Mouse (Mus musculus) left cerebral cortex, adult 2 months (tissue): ENCODE measurements around the gene Slc15a4. TPM values are rescaled to one million over a fixed set of nuclear protein-coding genes. Genes with fewer than 3 reads are reported as not detected.

ENCODE experiments used
- DNase-seq, 2 experiments: peaks; one replicate each; pipeline ENCODE4 v3.0.0; 2021 to 2022; ENCODE audit warnings: low spot score in 2 of 2, mixed read lengths in 1 of 2; ENCODE audit errors: extremely low spot score in 1 of 2
- H3K27ac ChIP-seq: fragments of 200-600 bp; 2 replicates; pipeline ENCODE4 v1.8.1; 2022
- H3K4me3 ChIP-seq: fragments of 200-600 bp; 2 replicates; pipeline ENCODE4 v1.8.1; 2022
- CTCF ChIP-seq: fragments of 200-600 bp; IDR thresholded peaks from 2 replicates; pipeline ENCODE4 v1.8.1; 2022; ENCODE audit warnings: antibody characterized with exemption, mild to moderate bottlenecking, moderate library complexity
- intact Hi-C: fragments of 180-260 bp; cut with DNase I; formaldehyde crosslinking; loops from one replicate; pipeline ENCODE4 v1.15.1; 2025
- total RNA-seq, 2 experiments: library from RNA; stranded (reverse); gene quantifications; 2 replicates each; pipeline ENCODE4 v1.2.3; 2021

Slc15a4 gene
- total RNA-seq, 2 experiments from 2014 or later, result 23.6 to 27.8 TPM

DNA sequence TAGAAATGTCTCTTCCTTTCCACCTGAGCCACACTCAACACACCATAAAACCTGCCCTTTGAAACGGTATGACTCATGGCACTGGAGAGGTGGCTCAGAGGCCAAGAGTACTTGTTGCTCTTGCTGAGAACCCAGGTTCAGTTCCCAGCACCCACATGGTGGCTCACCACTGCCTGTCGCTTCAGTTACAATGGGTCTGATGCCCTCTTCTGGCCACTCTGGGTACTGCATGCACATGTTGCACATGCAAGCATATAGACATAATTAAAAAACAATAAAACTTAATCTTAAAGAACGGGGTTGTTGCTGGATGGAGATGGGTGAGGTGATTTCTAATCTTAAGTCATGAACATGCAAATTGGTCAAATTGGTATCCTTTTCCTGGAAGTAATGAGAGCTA is 7.7 kb upstream of the Slc15a4 start:
- no peak overlapping the region for H3K4me3 ChIP-seq
- no peak for DNase-seq
- peak; percentile 39 for TF ChIP-seq CTCF
- H3K27ac ChIP-seq, result no peak overlapping the region
- intact Hi-C loops, result no loop called here

DNA sequence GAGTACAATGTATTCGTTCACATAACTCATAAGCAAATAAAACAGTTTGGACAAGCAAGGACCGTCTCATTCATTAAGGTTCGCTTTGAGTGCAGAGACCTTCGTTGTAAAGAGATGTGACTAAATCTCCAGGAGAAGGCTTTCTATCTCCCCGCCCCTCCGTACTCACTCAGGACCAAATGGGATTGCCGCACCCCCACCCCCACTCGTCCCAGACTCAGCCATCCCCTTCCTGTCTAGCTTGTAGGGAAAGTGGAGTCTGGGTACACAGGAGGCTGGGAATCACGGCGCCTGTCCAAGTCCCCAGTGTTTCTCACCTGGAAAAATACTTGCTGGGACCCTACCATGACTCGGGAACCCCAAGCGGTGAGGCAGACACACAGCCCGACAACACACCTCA is 6.9 kb upstream of the Slc15a4 start:
- DNase-seq, result no peak
- intact Hi-C loops, result no loop called here
- no peak for TF ChIP-seq CTCF
- no peak overlapping the region for H3K4me3 ChIP-seq
- no peak overlapping the region for H3K27ac ChIP-seq

DNA sequence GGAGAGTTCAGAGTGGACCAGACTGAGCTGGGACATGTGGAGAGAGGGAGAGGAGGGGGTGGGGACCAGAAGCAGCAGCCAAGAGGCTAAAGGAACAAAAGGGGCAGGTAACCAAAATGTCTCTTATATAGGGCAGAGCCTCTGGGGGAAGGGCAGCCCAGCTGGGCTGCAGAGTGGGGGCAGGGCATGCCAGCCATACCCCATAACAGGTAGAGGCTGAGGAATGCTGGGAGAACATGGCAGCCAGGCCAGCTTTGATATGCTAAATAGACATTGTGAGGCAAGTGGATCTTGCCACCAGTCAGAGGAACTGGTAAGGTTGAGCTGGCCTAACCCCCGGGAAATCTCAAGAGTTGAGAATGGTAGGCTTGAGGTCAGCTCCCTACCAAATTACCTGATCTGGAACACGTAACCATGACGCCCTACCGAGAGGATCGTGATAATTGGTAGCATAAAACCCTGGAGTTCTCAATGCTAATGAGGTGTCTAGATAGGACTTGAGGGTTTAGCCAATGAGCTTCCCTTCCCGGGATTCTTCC is 6.4 kb upstream of the Slc15a4 start:
- H3K27ac ChIP-seq, result no peak overlapping the region
- TF ChIP-seq CTCF, result no peak
- intact Hi-C loops, result no loop called here

DNA sequence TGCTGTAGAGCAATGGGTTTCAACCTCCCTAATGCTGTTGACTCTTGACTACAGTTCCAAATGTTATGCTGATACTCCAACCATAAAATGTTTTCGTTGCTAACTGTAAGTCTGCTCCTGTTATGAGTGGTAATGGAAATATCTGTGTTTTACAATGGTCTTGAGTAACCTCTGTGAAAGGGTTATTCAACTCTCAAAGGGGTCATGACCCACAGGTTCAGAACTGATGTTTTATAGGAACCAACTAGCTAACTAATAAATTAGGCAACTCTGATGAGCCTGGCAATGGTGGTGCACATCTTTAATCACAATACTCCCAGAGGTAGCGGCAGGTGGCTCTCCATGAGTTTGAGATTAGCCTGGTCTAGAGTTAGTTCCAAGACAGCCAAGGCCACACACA is 5.5 kb upstream of the Slc15a4 start:
- DNase-seq, result no peak
- Histone ChIP-seq H3K27ac (no peak overlapping the region), H3K4me3 (no peak overlapping the region)
- intact Hi-C loops, result no loop called here
- TF ChIP-seq CTCF, result no peak

More for the DNA sequence above, 6.4 kb upstream of the Slc15a4 start:
- H3K4me3 ChIP-seq, result no peak overlapping the region
- no peak for DNase-seq

DNA sequence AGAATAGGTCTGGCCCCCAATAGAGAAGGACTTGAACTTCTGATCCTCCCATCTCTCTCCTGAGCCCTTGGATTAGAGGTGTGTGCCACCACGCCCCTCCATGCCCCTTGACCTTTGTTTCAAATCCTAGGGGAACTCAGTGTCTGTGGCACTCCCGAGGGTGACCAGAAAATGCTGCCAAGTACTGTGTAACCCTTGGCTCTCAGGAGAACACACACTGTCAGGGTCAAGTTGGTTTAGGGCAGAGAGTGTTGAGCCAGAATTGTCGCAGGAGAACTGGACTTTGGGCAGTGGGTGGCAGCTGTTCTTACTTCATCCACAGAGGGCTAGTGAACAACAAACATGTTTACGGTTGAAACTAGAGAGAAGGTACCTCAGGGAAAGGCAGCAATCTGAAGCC is 4.9 kb upstream of the Slc15a4 start:
- intact Hi-C loops, result no loop called here
- DNase-seq, result no peak
- H3K4me3 ChIP-seq, result no peak overlapping the region
- H3K27ac ChIP-seq, result no peak overlapping the region
- TF ChIP-seq CTCF, result no peak

DNA sequence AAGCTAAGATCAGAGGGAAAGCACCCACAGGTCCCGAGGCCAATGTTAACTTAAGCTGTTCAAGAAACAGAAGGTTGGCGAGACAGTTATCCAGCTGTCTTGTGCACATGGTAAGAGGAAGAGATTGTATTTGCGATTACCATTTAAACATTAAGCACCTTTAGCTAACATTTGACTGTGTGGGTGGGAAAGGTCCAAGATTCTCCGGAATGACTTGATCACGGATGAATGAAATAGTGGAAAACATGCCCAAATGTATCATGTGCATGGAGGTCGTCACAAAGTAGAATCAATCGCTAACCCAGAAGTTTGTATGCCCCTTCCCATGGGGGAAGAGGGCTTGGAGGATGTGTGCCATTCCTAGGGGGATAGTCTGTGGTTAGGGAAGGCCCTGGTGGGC is 969 bp upstream of the Slc15a4 start:
- H3K4me3 ChIP-seq, result no peak overlapping the region
- no peak overlapping the region for H3K27ac ChIP-seq
- intact Hi-C loops, result no loop called here
- no peak for DNase-seq
- TF ChIP-seq CTCF, result no peak

DNA sequence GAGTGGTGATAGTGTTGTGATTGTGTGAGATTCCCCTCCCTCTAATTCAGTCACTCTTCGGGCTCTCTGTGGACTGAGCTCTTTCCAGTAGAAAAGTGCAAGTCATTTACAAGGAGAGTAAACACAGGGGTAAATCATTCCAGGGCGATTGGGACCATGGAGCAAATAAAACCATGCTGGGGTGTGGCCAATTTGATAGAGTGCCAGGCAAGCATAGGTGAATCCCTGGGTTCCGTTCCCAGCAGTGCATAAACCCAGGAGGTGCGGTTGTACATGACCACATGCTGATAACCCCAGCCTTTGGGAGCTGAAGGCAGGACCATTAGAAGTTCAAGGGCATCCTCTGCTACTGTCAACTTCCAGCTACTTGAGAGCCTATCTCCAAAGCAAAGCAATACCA is 491 bp upstream of the Slc15a4 start:
- TF ChIP-seq CTCF, result no peak
- DNase-seq, result no peak
- intact Hi-C loops, result no loop called here
- peak overlapping the region; percentile 66 for H3K4me3 ChIP-seq
- H3K27ac ChIP-seq, result no peak overlapping the region

DNA sequence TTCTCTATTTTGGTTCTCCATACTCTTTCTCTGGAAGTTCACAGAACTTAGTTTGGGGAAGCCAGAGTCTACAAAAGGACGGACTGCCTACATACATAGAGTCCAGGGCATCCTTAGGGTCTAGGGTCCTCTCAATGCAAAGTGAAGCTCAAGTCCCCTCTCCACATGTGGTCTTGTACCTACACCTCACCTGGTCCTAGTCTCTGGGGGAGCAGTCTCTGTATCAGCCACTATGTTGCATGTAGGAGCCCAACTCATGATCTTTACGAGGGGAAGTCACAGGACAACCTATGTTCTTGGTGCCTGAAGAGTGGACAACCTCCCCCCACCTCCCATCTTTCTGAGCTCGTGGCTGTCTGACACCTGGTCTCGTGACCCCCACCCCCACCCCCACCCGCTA is 1.0 kb downstream of the Slc15a4 start:
- Histone ChIP-seq H3K4me3 (peak overlapping the region; percentile 66), H3K27ac (peak overlapping the region; percentile 90; the same call in 1 of the 2 replicates)
- TF ChIP-seq CTCF, result no peak
- intact Hi-C loops, result no loop called here
- no peak for DNase-seq

DNA sequence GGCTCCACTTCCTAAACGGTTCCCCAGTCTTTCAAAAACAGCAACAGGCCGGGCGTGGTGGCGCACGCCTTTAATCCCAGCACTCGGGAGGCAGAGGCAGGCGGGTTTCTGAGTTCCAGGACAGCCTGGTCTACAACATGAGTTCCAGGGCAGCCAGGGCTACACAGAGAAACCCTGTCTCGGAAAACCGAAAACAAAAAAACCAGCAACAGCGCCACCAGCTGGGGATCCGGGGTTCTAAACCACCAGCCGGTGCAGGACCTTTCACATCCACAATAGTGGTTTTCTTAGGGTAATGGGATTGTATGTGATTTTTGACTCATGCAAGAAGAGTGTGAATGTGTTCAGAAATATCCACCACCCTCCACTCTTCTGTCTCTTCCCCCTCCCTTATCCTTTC is 5.5 kb downstream of the Slc15a4 start:
- Histone ChIP-seq H3K27ac (no peak overlapping the region), H3K4me3 (no peak overlapping the region)
- no peak for DNase-seq
- intact Hi-C loops, result no loop called here
- TF ChIP-seq CTCF, result peak; percentile 7; the same call in 1 of the 2 replicates

DNA sequence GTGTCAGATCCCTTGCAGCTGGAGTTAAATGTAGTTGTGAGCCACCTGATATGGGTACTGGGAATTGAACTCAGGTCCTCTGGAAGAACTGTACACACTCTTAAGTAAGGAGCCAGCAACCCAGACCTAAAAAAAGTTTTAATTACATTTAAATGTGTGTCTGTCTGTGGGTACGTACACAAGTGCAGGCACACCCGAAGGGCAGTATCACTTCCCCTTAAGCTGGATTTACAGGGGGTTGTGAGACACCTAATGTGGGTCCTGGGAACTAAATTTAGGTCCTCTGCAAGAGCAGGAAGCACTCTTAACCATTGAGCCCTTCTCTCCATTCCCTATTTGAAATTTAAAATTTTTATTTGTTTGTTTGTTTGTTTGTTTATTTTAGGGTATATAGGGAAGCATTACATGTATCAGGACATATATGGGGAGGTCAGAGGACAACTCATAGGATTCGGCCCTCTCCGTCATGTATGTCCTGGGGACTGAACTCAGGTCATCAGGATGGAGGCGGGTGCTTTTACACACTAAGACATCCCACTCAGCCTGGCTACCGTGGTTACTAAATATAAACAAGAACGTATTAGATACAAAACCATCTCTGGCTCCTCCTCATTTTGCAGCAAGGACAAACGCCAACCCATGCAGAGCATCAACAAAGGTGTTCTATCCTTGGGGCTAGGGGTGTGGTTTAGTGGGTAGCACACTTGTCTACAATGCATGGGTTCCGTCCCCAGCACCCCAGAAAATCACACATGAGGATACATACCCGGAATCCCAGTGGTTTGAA is 8.1 kb downstream of the Slc15a4 start:
- intact Hi-C loops, result no loop called here
- DNase-seq, result no peak
- no peak for TF ChIP-seq CTCF
- H3K27ac ChIP-seq, result no peak overlapping the region
- no peak overlapping the region for H3K4me3 ChIP-seq

DNA sequence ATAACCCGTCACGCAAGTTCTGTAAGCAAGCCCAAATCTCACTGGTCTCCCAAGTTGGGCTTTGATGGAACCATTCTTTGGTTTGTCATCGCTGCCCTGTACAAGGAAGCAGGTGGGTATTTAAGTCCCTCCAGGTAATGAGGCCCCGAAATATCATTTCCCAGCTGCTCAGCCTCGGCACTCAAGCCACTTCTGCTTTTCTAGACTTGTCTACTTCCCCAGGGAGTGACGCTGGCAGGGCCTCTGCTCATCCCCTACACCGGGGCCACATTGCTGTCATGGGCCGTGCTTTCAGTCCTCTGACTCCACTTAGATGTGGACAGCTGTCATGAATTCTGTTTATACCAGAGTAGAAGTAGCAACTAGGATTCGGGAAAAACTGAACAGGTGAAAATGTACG is 11.6 kb downstream of the Slc15a4 start:
- H3K27ac ChIP-seq, result no peak overlapping the region
- no peak overlapping the region for H3K4me3 ChIP-seq
- TF ChIP-seq CTCF, result no peak
- DNase-seq, result no peak
- intact Hi-C loops, result no loop called here

DNA sequence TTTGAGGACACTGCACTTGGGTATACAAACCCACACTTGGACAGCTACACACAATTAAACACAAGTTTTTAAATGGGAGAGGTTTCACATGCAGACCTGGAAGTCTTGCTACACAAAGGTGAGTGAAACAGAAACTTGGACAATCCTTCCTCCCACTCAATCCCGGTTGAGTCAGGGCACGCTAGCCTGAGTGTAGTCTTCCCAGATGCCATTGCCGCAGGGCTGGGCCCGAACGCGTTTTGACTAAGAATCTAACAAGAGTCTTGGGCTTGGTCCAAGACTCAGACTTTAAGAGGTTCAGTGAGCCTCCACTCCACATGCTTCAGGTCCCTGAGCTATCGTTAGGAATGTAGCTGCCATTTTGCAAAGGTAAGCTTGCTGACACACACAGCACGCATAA is 12.3 kb downstream of the Slc15a4 start:
- no peak for DNase-seq
- Histone ChIP-seq H3K27ac (no peak overlapping the region), H3K4me3 (no peak overlapping the region)
- intact Hi-C loops, result no loop called here
- no peak for TF ChIP-seq CTCF

DNA sequence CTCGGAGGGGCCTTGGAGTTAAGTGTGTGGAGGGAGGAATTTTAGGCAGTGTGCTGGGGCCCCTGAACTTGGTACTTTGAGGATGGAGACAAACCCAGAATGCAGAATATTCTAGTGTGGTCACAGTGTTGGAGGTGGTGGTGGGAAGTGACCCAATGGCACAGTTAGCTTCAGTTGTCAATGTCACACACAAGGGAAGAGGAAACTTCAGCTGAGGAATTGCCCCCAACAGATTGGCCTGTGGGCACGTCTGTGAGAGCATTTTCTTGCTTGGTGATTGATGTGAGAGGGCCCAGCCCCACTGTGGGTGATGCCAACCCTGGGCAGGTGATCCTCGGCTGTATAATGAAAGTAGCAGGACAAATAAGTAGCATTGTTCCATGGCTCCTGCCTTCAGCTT is 13.9 kb downstream of the Slc15a4 start:
- no peak for TF ChIP-seq CTCF
- no peak overlapping the region for H3K27ac ChIP-seq
- H3K4me3 ChIP-seq, result no peak overlapping the region
- intact Hi-C loops, result no loop called here
- no peak for DNase-seq
